Mouse (Mus musculus): ENCODE data around the gene Nlgn1.
"Not testable (repeated sequence)": the region's sequence is repeated elsewhere in the genome, so short reads cannot be mapped to it uniquely, and the experiment has no call there.

The Nlgn1 gene

GRCm38 (mm10) chr3:25645895-25646691, 686.2 kb downstream of the Nlgn1 start:
- no peak for DNase-seq (ENCODE audit: low spot score in 2 of 2)

- no peak for DNase-seq (ENCODE audit: low spot score in 2 of 2)
These were observed 703.1 kb downstream of the Nlgn1 start for GRCm38 (mm10) chr3:25629198-25629597.

- no peak for DNase-seq (ENCODE audit: low spot score in 2 of 2)
These were observed 725.7 kb downstream of the Nlgn1 start for GRCm38 (mm10) chr3:25606597-25606996.

GRCm38 (mm10) chr3:25597513-25597912, 734.7 kb downstream of the Nlgn1 start:
- DNase-seq (ENCODE audit: low spot score in 2 of 2), result no peak

GRCm38 (mm10) chr3:25575526-25575925, 756.7 kb downstream of the Nlgn1 start:
- DNase-seq (ENCODE audit: low spot score in 2 of 2), result no peak

- no peak for DNase-seq (ENCODE audit: low spot score in 2 of 2)
These were observed 757.4 kb downstream of the Nlgn1 start for GRCm38 (mm10) chr3:25574840-25575239.

- DNase-seq (ENCODE audit: low spot score in 2 of 2), result not testable (repeated sequence)
These were observed 773.7 kb downstream of the Nlgn1 start for GRCm38 (mm10) chr3:25558513-25558912.

GRCm38 (mm10) chr3:25549097-25549496, 783.2 kb downstream of the Nlgn1 start:
- not testable (repeated sequence) for DNase-seq (ENCODE audit: low spot score in 2 of 2)

- DNase-seq (ENCODE audit: low spot score in 2 of 2), result not testable (repeated sequence)
These were observed 808.0 kb downstream of the Nlgn1 start for GRCm38 (mm10) chr3:25524236-25524635.

GRCm38 (mm10) chr3:25463051-25463450, 869.2 kb downstream of the Nlgn1 start:
- no peak for DNase-seq (ENCODE audit: low spot score in 2 of 2)

- no peak for DNase-seq (ENCODE audit: low spot score in 2 of 2)
These were observed 875.9 kb downstream of the Nlgn1 start for GRCm38 (mm10) chr3:25456250-25456860.

GRCm38 (mm10) chr3:25452314-25452713, 879.9 kb downstream of the Nlgn1 start:
- no peak for DNase-seq (ENCODE audit: low spot score in 2 of 2)

- no peak for DNase-seq (ENCODE audit: low spot score in 2 of 2)
These were observed 881.8 kb downstream of the Nlgn1 start for GRCm38 (mm10) chr3:25450471-25450870.

- DNase-seq (ENCODE audit: low spot score in 2 of 2), result no peak
These were observed 882.9 kb downstream of the Nlgn1 start for GRCm38 (mm10) chr3:25449356-25449755.

- DNase-seq (ENCODE audit: low spot score in 2 of 2), result no peak
These were observed 885.1 kb downstream of the Nlgn1 start for GRCm38 (mm10) chr3:25447181-25447580.

GRCm38 (mm10) chr3:25443657-25444056, 888.6 kb downstream of the Nlgn1 start:
- DNase-seq (ENCODE audit: low spot score in 2 of 2), result no peak

GRCm38 (mm10) chr3:25442617-25443016, 889.6 kb downstream of the Nlgn1 start:
- no peak for DNase-seq (ENCODE audit: low spot score in 2 of 2)

GRCm38 (mm10) chr3:25426931-25427330, 905.3 kb downstream of the Nlgn1 start:
- no peak for DNase-seq (ENCODE audit: low spot score in 2 of 2)

- DNase-seq (ENCODE audit: low spot score in 2 of 2), result no peak
These were observed 920.3 kb downstream of the Nlgn1 start for GRCm38 (mm10) chr3:25412003-25412402.
